Mouse (Mus musculus): ENCODE results near the gene Gdf5. TPM values are rescaled to one million over a fixed set of nuclear protein-coding genes. Genes with fewer than 3 reads are reported as not detected.

The Gdf5 gene
- polyA plus RNA-seq (2016; fragmentation: Nextera tagmentation; extraction: Ambion mirVana), result 0.59 and 1.0 TPM in 2 replicates

DNA sequence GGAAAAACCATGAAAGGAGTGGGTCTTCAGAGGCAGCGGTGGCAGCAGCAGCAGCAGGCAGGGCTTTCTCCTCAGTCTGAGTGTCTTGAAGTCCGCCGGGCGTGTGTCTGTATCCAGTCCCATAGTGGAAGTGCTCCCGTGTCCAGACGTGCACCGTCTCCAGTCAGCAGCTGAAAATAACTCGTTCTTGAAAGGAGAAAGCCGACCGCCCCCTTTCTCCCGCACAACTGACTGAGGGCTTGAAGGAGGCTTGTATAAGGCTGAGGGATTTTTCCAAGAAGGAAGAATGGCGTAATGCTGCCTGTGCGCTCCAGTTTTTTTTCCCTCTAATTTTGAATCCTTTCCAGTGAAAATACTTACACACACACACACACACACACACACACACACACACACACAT, at the start of gene Gdf5:
Gene Gdf5, minus strand, starts transcription at position 244 of the 400 bp plus-strand sequence.
- H3K9me3 ChIP-seq, result no peaks in the 10 kb centered on the region
- WGBS, result 52% methylated on average over 13 of the region's 13 CpGs
- H3K27ac ChIP-seq (replicated peaks), result no peak within 1 kb of the TSS
- H3K36me3 ChIP-seq, result no peaks in the 10 kb centered on the region
- no peak within 1 kb of the TSS for H3K4me2 ChIP-seq (replicated peaks)
- no peak for ATAC-seq (ENCODE audit: low FRiP score, low read depth)
- H3K27me3 ChIP-seq, result peaks cover 15% of the 10 kb centered on the region
- peaks cover 37% of the 10 kb centered on the region for H3K4me1 ChIP-seq
- H3K4me3 ChIP-seq, result no peak within 1 kb of the TSS
- no peak within 1 kb of the TSS for H3K9ac ChIP-seq (replicated peaks)

DNA sequence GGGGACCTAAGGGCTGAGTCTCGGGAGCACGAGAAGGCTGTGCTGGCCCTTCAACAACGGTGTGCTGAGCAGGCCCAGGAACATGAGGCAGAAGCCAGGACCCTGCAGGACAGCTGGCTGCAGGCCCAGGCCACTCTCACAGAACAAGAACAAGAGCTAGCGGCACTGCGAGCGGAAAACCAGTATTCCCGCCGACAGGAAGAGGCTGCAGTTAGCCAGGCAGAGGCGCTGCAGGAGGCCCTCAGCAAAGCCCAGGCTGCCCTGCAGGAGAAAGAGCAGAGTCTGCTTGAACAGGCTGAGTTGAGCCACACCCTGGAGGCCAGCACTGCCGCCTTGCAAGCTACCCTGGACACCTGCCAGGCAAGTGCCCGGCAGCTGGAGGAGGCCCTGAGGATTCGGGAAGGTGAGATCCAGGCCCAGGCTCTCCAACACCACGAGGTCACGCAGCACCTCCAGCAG, 46.7 kb upstream of the Gdf5 start:
- H3K27ac ChIP-seq (replicated peaks), result no peak overlapping the region
- WGBS, result 87% methylated on average over 14 of the region's 14 CpGs
- H3K9me3 ChIP-seq, result no peaks in the 10 kb centered on the region
- H3K4me1 ChIP-seq, result no peaks in the 10 kb centered on the region
- no peak for ATAC-seq (ENCODE audit: low FRiP score, low read depth)
- H3K27me3 ChIP-seq, result no peaks in the 10 kb centered on the region
- H3K36me3 ChIP-seq, result peaks cover 100% of the 10 kb centered on the region
- no peak overlapping the region for H3K4me3 ChIP-seq
- no peak overlapping the region for H3K4me2 ChIP-seq (replicated peaks)
- no peak overlapping the region for H3K9ac ChIP-seq (replicated peaks)

DNA sequence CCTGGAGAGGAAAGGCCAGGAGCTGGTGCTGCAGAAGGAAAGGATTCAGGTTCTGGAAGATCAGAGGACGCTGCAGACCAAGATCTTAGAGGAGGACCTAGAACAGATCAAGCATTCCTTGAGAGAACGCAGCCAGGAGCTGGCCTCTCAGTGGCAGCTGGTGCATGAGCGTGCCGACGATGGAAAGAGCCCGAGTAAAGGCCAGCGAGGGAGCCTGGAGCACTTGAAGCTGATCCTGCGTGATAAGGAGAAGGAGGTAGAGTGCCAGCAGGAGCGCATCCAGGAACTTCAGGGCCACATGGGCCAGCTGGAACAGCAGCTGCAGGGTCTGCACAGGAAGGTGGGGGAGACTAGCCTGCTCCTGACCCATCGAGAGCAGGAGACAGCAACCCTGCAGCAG, 46.0 kb upstream of the Gdf5 start:
- 97% methylated on average over 10 of the region's 10 CpGs for whole genome bisulfite sequencing
- no peak overlapping the region for H3K4me2 ChIP-seq (replicated peaks)
- no peak overlapping the region for H3K27ac ChIP-seq (replicated peaks)
- no peak overlapping the region for H3K4me3 ChIP-seq
- ATAC-seq (ENCODE audit: low FRiP score, low read depth), result no peak
- H3K9ac ChIP-seq (replicated peaks), result no peak overlapping the region
- peaks cover 100% of the 10 kb centered on the region for H3K36me3 ChIP-seq
- no peaks in the 10 kb centered on the region for H3K9me3 ChIP-seq
- no peaks in the 10 kb centered on the region for H3K4me1 ChIP-seq
- no peaks in the 10 kb centered on the region for H3K27me3 ChIP-seq

DNA sequence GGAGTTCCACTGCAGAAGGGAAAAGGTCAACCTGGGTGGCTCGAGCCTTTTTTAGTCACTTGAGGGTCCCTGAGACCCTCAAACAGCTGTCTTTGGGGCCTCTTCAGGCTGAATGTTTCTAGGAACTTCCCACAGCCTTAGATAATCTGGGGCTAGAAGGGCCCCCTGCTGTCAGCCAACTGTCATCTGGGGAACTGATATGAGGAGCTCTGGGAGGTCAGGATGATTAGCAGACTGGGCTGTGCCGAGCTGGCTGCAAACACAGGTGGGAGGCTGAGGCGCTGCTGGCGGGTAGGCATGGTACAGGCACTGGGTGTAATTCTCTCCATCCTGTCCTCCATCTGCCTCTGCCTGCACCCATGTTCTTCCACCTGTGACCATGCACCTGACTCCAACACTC, 43.9 kb upstream of the Gdf5 start:
- H3K4me3 ChIP-seq, result no peak overlapping the region
- no peak overlapping the region for H3K9ac ChIP-seq (replicated peaks)
- no peak overlapping the region for H3K27ac ChIP-seq (replicated peaks)
- H3K36me3 ChIP-seq, result peaks cover 100% of the 10 kb centered on the region
- H3K4me2 ChIP-seq (replicated peaks), result no peak overlapping the region
- ATAC-seq (ENCODE audit: low FRiP score, low read depth), result no peak
- no peaks in the 10 kb centered on the region for H3K27me3 ChIP-seq
- no peaks in the 10 kb centered on the region for H3K4me1 ChIP-seq
- H3K9me3 ChIP-seq, result no peaks in the 10 kb centered on the region
- 82% methylated on average over 4 of the region's 4 CpGs for WGBS

DNA sequence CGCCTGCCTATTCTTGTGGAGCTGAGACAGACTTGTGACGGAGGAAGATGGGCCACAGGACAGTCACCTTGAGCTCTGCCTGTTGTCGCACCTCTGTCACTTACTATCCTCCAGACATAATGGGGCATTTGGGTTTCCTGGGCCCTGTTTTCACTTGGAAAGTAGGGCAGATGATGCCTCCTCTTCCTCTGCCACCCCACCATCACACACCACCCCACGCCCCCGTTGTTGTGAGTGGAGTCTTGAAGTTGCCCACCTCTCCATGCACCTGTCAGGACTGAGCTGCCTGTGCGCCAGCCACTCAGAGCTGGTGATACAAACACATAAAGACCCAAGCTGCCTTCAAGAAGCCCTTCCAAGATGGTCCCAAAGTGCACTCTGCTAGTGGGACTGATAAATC, 42.0 kb upstream of the Gdf5 start:
- Histone ChIP-seq H3K4me3 (no peak overlapping the region), H3K9ac (replicated peaks) (no peak overlapping the region), H3K27me3 (no peaks in the 10 kb centered on the region), H3K36me3 (peaks cover 100% of the 10 kb centered on the region), H3K9me3 (no peaks in the 10 kb centered on the region), H3K27ac (replicated peaks) (no peak overlapping the region), H3K4me2 (replicated peaks) (no peak overlapping the region), H3K4me1 (no peaks in the 10 kb centered on the region)
- ATAC-seq (ENCODE audit: low FRiP score, low read depth), result no peak
- WGBS, result 97% methylated on average over 6 of the region's 6 CpGs

DNA sequence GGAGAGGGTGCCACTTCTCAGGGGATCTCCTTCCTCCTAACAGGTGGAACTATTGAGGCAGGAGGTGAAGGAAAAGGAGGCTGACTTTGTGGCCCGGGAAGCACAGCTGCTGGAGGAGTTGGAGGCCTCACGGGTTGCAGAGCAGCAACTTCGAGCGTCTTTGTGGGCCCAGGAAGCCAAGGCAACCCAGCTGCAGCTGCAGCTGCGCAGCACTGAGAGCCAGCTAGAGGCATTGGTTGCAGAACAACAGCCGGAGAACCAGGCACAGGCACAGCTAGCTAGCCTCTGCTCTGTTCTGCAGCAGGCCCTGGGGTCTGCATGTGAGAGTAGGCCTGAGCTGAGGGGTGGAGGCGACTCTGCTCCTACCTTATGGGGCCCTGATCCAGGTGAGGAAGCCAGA, 40.6 kb upstream of the Gdf5 start:
- WGBS, result 92% methylated on average over 7 of the region's 7 CpGs
- ATAC-seq (ENCODE audit: low FRiP score, low read depth), result no peak
- no peaks in the 10 kb centered on the region for H3K9me3 ChIP-seq

DNA sequence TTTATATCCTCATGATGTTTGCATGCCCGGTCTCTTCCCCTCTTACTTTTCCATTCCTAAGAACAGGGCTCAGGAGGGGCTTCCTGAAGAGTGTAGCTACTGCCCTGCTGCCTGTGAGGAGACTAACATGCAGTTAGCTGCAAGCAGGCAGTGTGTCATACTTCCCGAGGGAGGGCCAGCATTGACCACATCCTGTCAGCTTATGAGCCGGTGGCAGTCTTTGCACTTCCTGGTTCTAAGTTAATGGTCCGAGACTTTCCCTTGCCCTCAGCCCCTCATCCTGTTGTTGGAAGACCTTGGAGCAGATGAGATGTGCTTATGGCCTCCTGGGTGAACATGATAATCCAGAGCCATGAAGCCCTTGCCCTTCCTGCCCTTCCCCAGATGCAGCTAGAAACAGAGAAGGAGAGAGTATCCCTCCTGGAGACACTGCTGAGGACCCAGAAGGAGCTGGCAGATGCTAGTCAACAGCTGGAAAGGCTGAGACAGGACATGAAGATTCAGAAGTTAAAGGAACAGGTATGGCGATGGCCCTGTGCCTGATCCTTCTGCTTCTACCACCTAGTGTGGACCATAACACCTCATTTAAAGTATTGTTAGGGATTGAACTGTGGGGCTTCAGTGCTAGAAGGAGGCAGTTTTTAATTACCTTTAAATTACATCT, 34.3 kb upstream of the Gdf5 start:
- Histone ChIP-seq H3K27me3 (no peaks in the 10 kb centered on the region), H3K27ac (replicated peaks) (no peak overlapping the region), H3K4me1 (no peaks in the 10 kb centered on the region), H3K9ac (replicated peaks) (no peak overlapping the region), H3K4me3 (no peak overlapping the region), H3K4me2 (replicated peaks) (no peak overlapping the region), H3K36me3 (peaks cover 86% of the 10 kb centered on the region), H3K9me3 (no peaks in the 10 kb centered on the region)
- ATAC-seq (ENCODE audit: low FRiP score, low read depth), result no peak
- 89% methylated on average over 5 of the region's 5 CpGs for WGBS

More for the DNA sequence above, 40.6 kb upstream of the Gdf5 start:
- no peak overlapping the region for H3K4me2 ChIP-seq (replicated peaks)
- peaks cover 99% of the 10 kb centered on the region for H3K36me3 ChIP-seq
- H3K27me3 ChIP-seq, result no peaks in the 10 kb centered on the region
- H3K9ac ChIP-seq (replicated peaks), result no peak overlapping the region
- H3K4me1 ChIP-seq, result no peaks in the 10 kb centered on the region
- H3K27ac ChIP-seq (replicated peaks), result no peak overlapping the region
- no peak overlapping the region for H3K4me3 ChIP-seq

- no peak overlapping the region for H3K4me3 ChIP-seq
- ATAC-seq (ENCODE audit: low FRiP score, low read depth), result no peak
- 81% methylated on average over 14 of the region's 14 CpGs for WGBS
- H3K36me3 ChIP-seq, result peaks cover 83% of the 10 kb centered on the region
- H3K27ac ChIP-seq (replicated peaks), result no peak overlapping the region
- no peaks in the 10 kb centered on the region for H3K27me3 ChIP-seq
- no peak overlapping the region for H3K4me2 ChIP-seq (replicated peaks)
- H3K4me1 ChIP-seq, result no peaks in the 10 kb centered on the region
- H3K9me3 ChIP-seq, result no peaks in the 10 kb centered on the region
- H3K9ac ChIP-seq (replicated peaks), result no peak overlapping the region
These were observed 29.0 kb upstream of the Gdf5 start for GRCm38 (mm10) chr2:155974087-155974731.

DNA sequence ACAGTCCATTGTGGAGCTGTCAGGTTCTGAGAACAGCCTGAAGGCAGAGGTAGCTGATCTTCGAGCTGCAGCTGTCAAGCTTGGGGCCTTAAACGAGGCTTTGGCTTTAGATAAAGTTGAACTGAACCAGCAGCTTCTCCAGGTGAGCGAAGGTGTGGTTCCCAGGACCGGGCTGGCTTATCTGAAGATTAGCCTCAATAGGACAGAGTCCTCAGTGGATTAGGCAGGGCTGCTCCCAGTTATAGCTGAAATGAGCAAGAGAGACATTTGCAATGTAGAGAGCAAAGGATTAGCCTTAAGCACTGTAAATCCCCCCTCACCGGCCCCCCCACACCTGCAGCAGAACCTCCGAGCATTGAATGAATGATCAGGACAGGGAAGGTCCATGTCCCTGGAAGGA, 28.2 kb upstream of the Gdf5 start:
- Histone ChIP-seq H3K36me3 (peaks cover 87% of the 10 kb centered on the region), H3K9me3 (no peaks in the 10 kb centered on the region), H3K4me1 (no peaks in the 10 kb centered on the region), H3K4me2 (replicated peaks) (no peak overlapping the region), H3K4me3 (no peak overlapping the region), H3K27ac (replicated peaks) (no peak overlapping the region), H3K27me3 (no peaks in the 10 kb centered on the region), H3K9ac (replicated peaks) (no peak overlapping the region)
- WGBS, result 82% methylated on average over 6 of the region's 6 CpGs
- no peak for ATAC-seq (ENCODE audit: low FRiP score, low read depth)

DNA sequence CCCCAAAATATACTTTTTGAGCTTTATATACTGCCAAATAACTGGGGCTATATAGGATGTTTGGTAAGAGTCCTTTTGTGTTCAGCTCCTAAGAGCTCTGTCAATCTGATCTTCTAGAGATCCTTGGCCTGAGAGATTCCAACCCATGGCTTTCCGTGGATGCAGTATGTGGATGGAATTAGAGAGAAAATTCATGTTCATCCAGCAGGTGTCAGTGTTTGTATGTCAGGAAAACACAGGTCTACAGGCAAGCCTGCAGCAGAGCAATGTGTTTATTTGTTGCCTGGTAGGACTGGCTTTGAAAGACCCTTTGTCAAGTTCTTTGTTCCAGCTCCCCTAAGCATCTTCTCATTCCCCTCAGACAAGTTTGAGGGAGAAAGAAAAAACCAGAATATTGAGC, 17.8 kb upstream of the Gdf5 start:
- no peak overlapping the region for H3K4me2 ChIP-seq (replicated peaks)
- peaks cover 66% of the 10 kb centered on the region for H3K36me3 ChIP-seq
- no peak overlapping the region for H3K4me3 ChIP-seq
- H3K9ac ChIP-seq (replicated peaks), result no peak overlapping the region
- ATAC-seq (ENCODE audit: low FRiP score, low read depth), result no peak
- no peaks in the 10 kb centered on the region for H3K4me1 ChIP-seq
- H3K27me3 ChIP-seq, result no peaks in the 10 kb centered on the region
- 49% methylated on average over 1 of the region's 1 CpGs for WGBS
- no peak overlapping the region for H3K27ac ChIP-seq (replicated peaks)
- H3K9me3 ChIP-seq, result no peaks in the 10 kb centered on the region

DNA sequence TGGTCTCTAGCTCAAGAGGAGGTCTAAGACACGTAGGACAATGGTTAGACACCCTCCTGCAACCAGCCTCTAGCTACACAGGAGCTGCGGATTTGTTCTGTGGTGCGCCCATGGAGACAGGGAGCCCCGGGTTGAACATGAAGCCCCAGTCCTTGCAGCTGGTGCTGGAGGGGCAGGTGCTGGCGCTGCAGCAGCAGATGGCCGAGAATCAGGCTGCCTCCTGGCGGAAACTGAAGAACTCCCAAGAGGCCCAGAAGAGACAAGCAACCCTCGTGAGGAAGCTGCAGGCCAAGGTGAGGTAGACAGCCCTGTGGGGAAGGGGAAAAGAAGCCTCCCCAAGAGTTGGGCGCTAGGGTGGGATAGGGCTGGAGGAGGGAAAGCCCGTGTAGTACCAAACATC, 16.7 kb upstream of the Gdf5 start:
- Histone ChIP-seq H3K9me3 (no peaks in the 10 kb centered on the region), H3K36me3 (peaks cover 55% of the 10 kb centered on the region), H3K9ac (replicated peaks) (no peak overlapping the region), H3K27me3 (no peaks in the 10 kb centered on the region), H3K27ac (replicated peaks) (no peak overlapping the region), H3K4me3 (no peak overlapping the region), H3K4me2 (replicated peaks) (no peak overlapping the region), H3K4me1 (peaks cover 7% of the 10 kb centered on the region)
- no peak; the same call in 1 of the 2 replicates for ATAC-seq (ENCODE audit: low FRiP score, low read depth)
- WGBS, result 77% methylated on average over 10 of the region's 10 CpGs

DNA sequence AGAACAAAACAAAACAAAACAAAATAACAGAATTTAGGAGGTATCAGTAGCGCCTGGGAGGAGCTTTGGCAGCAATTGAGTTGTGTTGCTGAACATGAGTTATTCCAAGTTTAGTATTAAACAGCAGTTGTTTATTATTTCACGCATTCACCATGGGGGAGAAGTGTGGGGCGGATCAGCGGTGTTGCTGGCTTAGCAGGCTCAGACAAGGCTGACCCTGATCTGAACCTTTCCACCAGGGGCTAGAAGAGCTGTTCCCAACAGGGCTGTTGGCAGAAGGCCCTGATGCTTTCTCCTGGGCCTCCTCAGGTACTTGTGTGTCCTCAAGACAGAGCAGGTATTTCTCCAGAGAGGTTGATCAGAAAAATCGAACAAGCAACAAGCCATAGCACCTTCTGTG, 14.8 kb upstream of the Gdf5 start:
- H3K4me2 ChIP-seq (replicated peaks), result no peak overlapping the region
- no peak overlapping the region for H3K27ac ChIP-seq (replicated peaks)
- no peaks in the 10 kb centered on the region for H3K27me3 ChIP-seq
- H3K9ac ChIP-seq (replicated peaks), result no peak overlapping the region
- H3K4me1 ChIP-seq, result peaks cover 7% of the 10 kb centered on the region
- ATAC-seq (ENCODE audit: low FRiP score, low read depth), result no peak
- 91% methylated on average over 5 of the region's 5 CpGs for WGBS
- no peaks in the 10 kb centered on the region for H3K9me3 ChIP-seq
- no peak overlapping the region for H3K4me3 ChIP-seq
- peaks cover 38% of the 10 kb centered on the region for H3K36me3 ChIP-seq
